ENCODE assay signal across 10 mouse cellular contexts in the genomic region with DNA sequence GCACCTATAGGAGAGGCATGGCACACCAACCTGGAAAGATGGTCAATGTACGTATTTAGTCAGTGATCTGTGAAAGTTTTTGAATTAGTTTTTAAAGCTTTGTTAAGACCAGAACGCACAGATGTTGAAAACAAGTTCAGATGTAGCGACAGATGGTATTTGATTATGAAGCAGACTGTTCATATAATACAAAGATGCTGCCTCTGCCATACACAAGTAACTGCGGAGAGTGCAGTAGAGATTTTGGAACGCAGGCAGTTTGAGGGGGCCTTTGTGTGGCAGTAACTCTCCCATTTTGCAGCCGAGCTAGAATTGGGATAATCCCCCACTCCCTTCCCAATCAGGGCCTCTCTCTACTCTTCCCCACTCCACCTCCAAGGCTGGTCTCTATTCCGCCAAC.
"Had no signal": no experiment of that assay in that cellular context is flagged by ENCODE, and none has a peak within 500 bp of the region (broad histone marks: within the 10 kb centered on the region; RNA-seq: fewer than 3 reads in every experiment).

No protein-coding gene starts in this region.

- H3K4me3 ChIP-seq: limb, embryonic 13.5 days; midbrain, embryonic 13.5 days had no signal

- H3K4me2 ChIP-seq: limb, embryonic 13.5 days; midbrain, embryonic 13.5 days had no signal

- H3K27me3 ChIP-seq: limb, embryonic 13.5 days; midbrain, embryonic 13.5 days had no signal

- H3K9me3 ChIP-seq: limb, embryonic 13.5 days; midbrain, embryonic 13.5 days had no signal

- H3K27ac ChIP-seq: limb, embryonic 13.5 days; liver, embryonic 14.5 days; midbrain, embryonic 13.5 days; stomach, postnatal 0 days had no signal

- H3K4me1 ChIP-seq: limb, embryonic 13.5 days; midbrain, embryonic 13.5 days had no signal

- DNase-seq: kidney, adult 11 months; kidney, postnatal 10 days; kidney, postnatal 4 days; lung, adult 18-20 months; lung, postnatal 36 days; thymus, postnatal 4 days had no signal

- H3K36me3 ChIP-seq: limb, embryonic 13.5 days; midbrain, embryonic 13.5 days had no signal

- H3K9ac ChIP-seq: limb, embryonic 13.5 days; liver, embryonic 14.5 days; midbrain, embryonic 13.5 days had no signal

- ATAC-seq: midbrain, embryonic 13.5 days had no signal
